Mouse (Mus musculus) CH12.LX (cell line): ENCODE measurements around the gene Tbp. TPM values are rescaled to one million over a fixed set of nuclear protein-coding genes. Genes with fewer than 3 reads are reported as not detected.

Experiments
- DNase-seq: peaks from one replicate; pipeline ENCODE4 v3.0.0-alpha.2; 2013; ENCODE audit errors: extremely low read depth
- H3K27ac ChIP-seq: 2 replicates; pipeline ENCODE4 v1.5.1; 2012; ENCODE audit warnings: low read depth, mild to moderate bottlenecking, control low read depth, moderate library complexity; ENCODE audit not compliant: insufficient read depth
- H3K27me3 ChIP-seq: replicated peaks from 2 replicates; pipeline ENCODE3; 2012; ENCODE audit warnings: inconsistent platforms
- H3K36me3 ChIP-seq, 2 experiments: replicated peaks in 1 of 2; 2 replicates each; pipeline versions ENCODE3 to v1.6.1; 2012; ENCODE audit warnings: inconsistent platforms in 1 of 2, low read length in 1 of 2, mild to moderate bottlenecking in 1 of 2, mixed read lengths in 1 of 2, moderate library complexity in 1 of 2; ENCODE audit not compliant: control insufficient read depth in 1 of 2, insufficient read depth in 1 of 2
- H3K4me1 ChIP-seq, 2 experiments: 2 replicates each; pipeline ENCODE4 v1.6.1; 2012; ENCODE audit warnings: inconsistent platforms in 1 of 2, moderate library complexity in 1 of 2; ENCODE audit not compliant: insufficient read depth in 2 of 2, control insufficient read depth in 1 of 2
- H3K4me2 ChIP-seq: 2 replicates; pipeline ENCODE4 v1.6.1; 2012; ENCODE audit warnings: low read depth, mild to moderate bottlenecking, control low read depth; ENCODE audit not compliant: poor library complexity, insufficient read depth, severe bottlenecking
- H3K4me3 ChIP-seq, 3 experiments: fragments of 150-350 bp in 1 of 3; sonication (generic) in 1 of 3; replicated peaks in 1 of 3; 2 replicates each; pipeline versions ENCODE3 to v1.5.1; 2011 to 2012; ENCODE audit warnings: low read depth in 2 of 3, low read length in 2 of 3, mild to moderate bottlenecking in 2 of 3, moderate library complexity in 2 of 3, control low read depth in 1 of 3, improper control_type of control experiment in 1 of 3, inconsistent platforms in 1 of 3, mixed read lengths in 1 of 3; ENCODE audit not compliant: poor library complexity in 1 of 3
- H3K79me2 ChIP-seq: replicated peaks from 2 replicates; pipeline ENCODE4 v1.6.1; 2012; ENCODE audit warnings: mild to moderate bottlenecking, moderate library complexity; ENCODE audit not compliant: control insufficient read depth, poor library complexity, insufficient read depth, severe bottlenecking; ENCODE audit errors: extremely low read depth
- H3K9ac ChIP-seq: 2 replicates; pipeline ENCODE4 v1.6.1; 2012; ENCODE audit warnings: low read depth, mild to moderate bottlenecking, control low read depth, moderate library complexity; ENCODE audit not compliant: insufficient read depth
- H3K9me3 ChIP-seq: replicated peaks from 2 replicates; pipeline ENCODE3; 2012; ENCODE audit warnings: low read length, inconsistent platforms, mixed read lengths
- BHLHE40 ChIP-seq: IDR thresholded peaks from 2 replicates; pipeline ENCODE4 v1.6.1; 2011; ENCODE audit warnings: mild to moderate bottlenecking, low read depth, low read length, improper control_type of control experiment
- CHD2 ChIP-seq: IDR thresholded peaks from 2 replicates; pipeline ENCODE4 v1.6.1; 2011; ENCODE audit warnings: low read length, improper control_type of control experiment
- CTCF ChIP-seq, 2 experiments: IDR thresholded peaks in 1 of 2; conservative IDR thresholded peaks in 1 of 2; 2 replicates each; pipeline ENCODE4 v1.5.1; 2011 to 2012; ENCODE audit warnings: low read depth in 2 of 2, low read length in 2 of 2, improper control_type of control experiment in 1 of 2, inconsistent platforms in 1 of 2, mild to moderate bottlenecking in 1 of 2, moderate library complexity in 1 of 2
- ELF1 ChIP-seq: IDR thresholded peaks from 2 replicates; pipeline ENCODE4 v1.6.1; 2014; ENCODE audit warnings: low read depth, mild to moderate bottlenecking, inconsistent platforms, low read length, improper control_type of control experiment
- EP300 ChIP-seq: IDR thresholded peaks from 2 replicates; pipeline ENCODE4 v1.6.1; 2011; ENCODE audit warnings: low read length, improper control_type of control experiment
- HCFC1 ChIP-seq: IDR thresholded peaks from 2 replicates; pipeline ENCODE4 v1.6.1; 2012; ENCODE audit warnings: low read depth, mild to moderate bottlenecking, inconsistent platforms, low read length, improper control_type of control experiment
- IRF4 ChIP-seq: IDR thresholded peaks from 2 replicates; pipeline ENCODE4 v1.6.1; 2014; ENCODE audit warnings: low read depth, mild to moderate bottlenecking, inconsistent platforms, low read length, improper control_type of control experiment
- JUN ChIP-seq: IDR thresholded peaks from 2 replicates; pipeline ENCODE4 v1.6.1; 2011; ENCODE audit warnings: low read depth, mild to moderate bottlenecking, low read length, improper control_type of control experiment, moderate library complexity; ENCODE audit not compliant: insufficient read depth
- JUND ChIP-seq: conservative IDR thresholded peaks from 2 replicates; pipeline ENCODE4 v1.6.1; 2011; ENCODE audit warnings: low read depth, low read length, improper control_type of control experiment
- MAFK ChIP-seq: IDR thresholded peaks from 2 replicates; pipeline ENCODE4 v1.6.1; 2011; ENCODE audit warnings: low read length, improper control_type of control experiment; ENCODE audit not compliant: insufficient replicate concordance
- MAZ ChIP-seq: IDR thresholded peaks from 2 replicates; pipeline ENCODE4 v1.6.1; 2012; ENCODE audit warnings: low read depth, mild to moderate bottlenecking, inconsistent platforms, low read length, improper control_type of control experiment, moderate library complexity
- MYC ChIP-seq: IDR thresholded peaks from 2 replicates; pipeline ENCODE4 v1.6.1; 2011; ENCODE audit warnings: low read depth, mild to moderate bottlenecking, improper control_type of control experiment, low read length
- RAD21 ChIP-seq: IDR thresholded peaks from 2 replicates; pipeline ENCODE4 v1.6.1; 2011; ENCODE audit warnings: low read depth, mild to moderate bottlenecking, low read length, improper control_type of control experiment, moderate library complexity
- RCOR1 ChIP-seq: conservative IDR thresholded peaks from 2 replicates; pipeline ENCODE4 v1.6.1; 2012; ENCODE audit warnings: low read depth, mild to moderate bottlenecking, inconsistent platforms, low read length, improper control_type of control experiment
- SIN3A ChIP-seq: IDR thresholded peaks from 2 replicates; pipeline ENCODE4 v1.6.1; 2012; ENCODE audit warnings: low read length, improper control_type of control experiment, inconsistent platforms
- SMC3 ChIP-seq: IDR thresholded peaks from 2 replicates; pipeline ENCODE4 v1.6.1; 2011; ENCODE audit warnings: low read depth, low read length, improper control_type of control experiment
- TBP ChIP-seq: conservative IDR thresholded peaks from 2 replicates; pipeline ENCODE4 v1.6.1; 2011; ENCODE audit warnings: low read depth, low read length, improper control_type of control experiment
- UBTF ChIP-seq: IDR thresholded peaks from 2 replicates; pipeline ENCODE4 v1.6.1; 2012; ENCODE audit warnings: low read depth, mild to moderate bottlenecking, inconsistent platforms, low read length, improper control_type of control experiment, moderate library complexity
- USF1 ChIP-seq: IDR thresholded peaks from 2 replicates; pipeline ENCODE4 v1.6.1; 2014; ENCODE audit warnings: low read depth, mild to moderate bottlenecking, inconsistent platforms, low read length, improper control_type of control experiment
- ZC3H11A ChIP-seq: IDR thresholded peaks from 2 replicates; pipeline ENCODE4 v1.6.1; 2012; ENCODE audit warnings: low read depth, mild to moderate bottlenecking, inconsistent platforms, low read length, improper control_type of control experiment
- ZKSCAN1 ChIP-seq: IDR thresholded peaks from 2 replicates; pipeline ENCODE4 v1.6.1; 2012; ENCODE audit warnings: low read depth, inconsistent platforms, low read length, improper control_type of control experiment, borderline replicate concordance
- dilution Hi-C: fragments of 300-500 bp; cut with MboI; formaldehyde crosslinking; loops from 2 replicates; pipeline ENCODE4 v1.14.3; 2020; ENCODE audit warnings: low sequenced_read_pairs; ENCODE audit not compliant: extremely low pct_unique_long_range_greater_than_20kb, extremely low pct_ligation_motif_present
- in situ Hi-C: fragments of 300-500 bp; cut with MboI; formaldehyde crosslinking; loops from 3 replicates; pipeline ENCODE4 v1.14.3; 2019; ENCODE audit warnings: low sequenced_read_pairs, low pct_ligation_motif_present, low pct_unique_long_range_greater_than_20kb, mixed read lengths
- polyA plus RNA-seq: library from polyadenylated mRNA; unstranded; fragments of >175 nt; gene quantifications from 2 replicates; pipeline ENCODE4 v1.2.1, GENCODE M21; 2012; ENCODE audit warnings: low read depth; ENCODE audit not compliant: insufficient read length
- total RNA-seq, 2 experiments: library from RNA; depleted of rRNA; stranded (reverse); fragments of 300-350 nt in 1 of 2; fragments of >200 nt in 1 of 2; gene quantifications; 2 replicates each; pipeline ENCODE4 v1.2.3; 2012 to 2014

The Tbp gene
- total and polyA plus RNA-seq, 3 experiments, result 26.5 to 71.4 (median 52.8) TPM

GRCm38 (mm10) chr17:15549713-15550112 lies 50.0 kb downstream of the Tbp start:
- Histone ChIP-seq H3K36me3 (peaks cover 7 to 39% of the 10 kb centered on the region in 2 experiments), H3K27me3 (no peaks in the 10 kb centered on the region), H3K4me2 (no peak overlapping the region), H3K9ac (no peak overlapping the region), H3K4me3 (no peak overlapping the region), H3K4me1 (peaks cover 0 to 15% of the 10 kb centered on the region in 2 experiments; a peak in 2 of 4 replicates), H3K27ac (no peak overlapping the region), H3K79me2 (no peaks in the 10 kb centered on the region), H3K9me3 (peaks cover 7% of the 10 kb centered on the region)
- dilution Hi-C loops, result no loop called here
- no peak for DNase-seq
- in situ Hi-C loops, result loop anchor here (25.0 kb wide), 1 partner anchor 163 kb away; the partner anchor contains the start of gene Chd1
- TF ChIP-seq USF1 (no peak), SMC3 (no peak), RCOR1 (no peak), ZKSCAN1 (no peak), ELF1 (no peak), UBTF (no peak), ZC3H11A (no peak), MAZ (no peak), HCFC1 (no peak), SIN3A (no peak), JUN (no peak), TBP (no peak), EP300 (no peak), BHLHE40 (no peak), CHD2 (no peak), IRF4 (no peak), JUND (no peak), CTCF (conservative IDR thresholded peaks at IDR 0.05 in 1 of 2, IDR thresholded peaks at IDR 0.05 in 1 of 2; ENCODE audit: low read depth in 2 of 2, low read length in 2 of 2) (no peak), MAFK (no peak)

- Histone ChIP-seq H3K4me2 (no peak overlapping the region), H3K9ac (no peak overlapping the region), H3K79me2 (no peaks in the 10 kb centered on the region), H3K27ac (no peak overlapping the region), H3K9me3 (no peaks in the 10 kb centered on the region), H3K27me3 (no peaks in the 10 kb centered on the region), H3K36me3 (peaks cover 0 to 12% of the 10 kb centered on the region in 2 experiments), H3K4me3 (no peak overlapping the region), H3K4me1 (peaks cover 3 to 10% of the 10 kb centered on the region in 2 experiments; a peak in 2 of 4 replicates)
- in situ Hi-C loops, result no loop called here
- dilution Hi-C loops, result no loop called here
- DNase-seq, result no peak
- TF ChIP-seq CTCF (conservative IDR thresholded peaks at IDR 0.05 in 1 of 2, IDR thresholded peaks at IDR 0.05 in 1 of 2; ENCODE audit: low read depth in 2 of 2, low read length in 2 of 2) (peak in 1 of 2 experiments; percentile 38; a peak in 1 of 4 replicates), SMC3 (peak; percentile 29; the same call in 1 of the 2 replicates), SIN3A (no peak), RAD21 (peak; percentile 22), MYC (0 out of 2 replicates have a peak, but pooled peaks have one; percentile 29)
Observed at GRCm38 (mm10) chr17:15559946-15560345, 60.3 kb downstream of the Tbp start.
